In the genomic region with DNA sequence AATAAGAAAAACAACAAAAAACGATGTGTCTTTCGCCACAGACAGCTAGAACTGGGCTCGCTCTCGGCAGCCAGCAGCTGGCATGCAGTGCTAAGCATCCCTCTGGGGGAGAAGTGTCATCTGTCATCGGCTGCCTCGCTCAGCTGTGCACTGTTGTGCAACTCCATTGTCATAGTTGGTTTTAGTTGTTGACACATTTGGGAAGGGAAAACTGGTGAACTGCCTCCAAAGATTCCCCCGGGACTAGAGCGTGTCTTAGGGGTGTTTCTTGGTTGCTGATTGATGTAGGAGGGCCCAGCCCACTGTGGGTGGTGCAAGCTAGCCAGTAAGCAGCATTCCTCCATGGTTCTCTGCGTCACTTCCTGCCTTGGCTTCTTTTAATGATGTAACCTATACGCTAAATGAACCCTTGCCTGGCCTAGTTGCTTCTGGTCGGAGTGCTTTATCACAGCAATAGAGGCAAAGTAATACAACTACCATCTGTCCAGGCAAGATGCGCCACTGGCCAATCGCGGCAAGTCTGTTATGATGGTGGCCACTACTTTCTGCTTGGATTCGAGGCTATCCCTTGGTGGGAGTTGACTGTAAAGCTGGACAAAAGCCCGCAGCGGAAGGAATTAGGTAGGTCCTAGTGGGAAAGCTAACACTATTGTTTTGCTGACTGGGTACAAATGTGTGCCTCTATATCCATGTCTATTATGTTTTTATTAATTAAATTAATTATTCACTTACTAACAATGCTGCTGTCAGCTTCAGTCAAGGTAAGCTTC, we compare ENCODE assay signal across 9 mouse cellular contexts. TPM values are rescaled to one million over a fixed set of nuclear protein-coding genes. Genes with fewer than 3 reads are reported as not detected.
A peak's percentile ranks its signal among the peaks of the same experiment; 100 is the strongest.
DNase-seq lines count a peak whose midpoint lies in the region; ATAC-seq and TF ChIP-seq lines count a peak whose summit lies in the region.
"Had no signal": no experiment of that assay in that cellular context is flagged by ENCODE, and none has a peak within 500 bp of the region (broad histone marks: within the 10 kb centered on the region; RNA-seq: fewer than 3 reads in every experiment).

No protein-coding gene starts in this region.

- H3K36me3 ChIP-seq in limb, embryonic 14.5 days (ENCODE audit: control insufficient read depth, insufficient read depth, low read length), result no peaks in the 10 kb centered on the region
- H3K36me3 ChIP-seq: stomach, embryonic 15.5 days had no signal

- peak; percentile 65 for DNase-seq in adrenal gland, postnatal 10 days
- DNase-seq in adrenal gland, adult 8-10 months, result no peak
- DNase-seq in 3T3-L1 (ENCODE audit: low read depth, low spot score), result peak; percentile 61
- DNase-seq in embryo, embryonic 9.5 days (ENCODE audit: extremely low spot score), result peak; percentile 6
- DNase-seq in heart, postnatal 36 days, result peak; percentile 53 to 60
- peak; percentile 55 for DNase-seq in limb, embryonic 14.5 days (ENCODE audit: low spot score)
- peak; percentile 83 for DNase-seq in skeletal muscle tissue, adult 2 months (ENCODE audit: low read depth, low spot score)
- DNase-seq in left cerebral cortex, adult 9 months (ENCODE audit: low spot score in 2 of 2), result no peak

- H3K27me3 ChIP-seq in limb, embryonic 14.5 days (ENCODE audit: control insufficient read depth, insufficient read depth, low read length), result no peaks in the 10 kb centered on the region
- H3K27me3 ChIP-seq: stomach, embryonic 15.5 days had no signal

- peaks cover 17% of the 10 kb centered on the region for H3K4me1 ChIP-seq in limb, embryonic 14.5 days (ENCODE audit: control insufficient read depth, insufficient read depth, low read length)
- H3K4me1 ChIP-seq: stomach, embryonic 15.5 days had no signal

- WGBS in limb, embryonic 14.5 days, result 67% methylated on average over 17 of the region's 17 CpGs

- no peak overlapping the region for H3K27ac ChIP-seq in limb, embryonic 14.5 days (replicated peaks; ENCODE audit: low read depth, low read length)
- H3K27ac ChIP-seq: stomach, embryonic 15.5 days had no signal

- intact Hi-C loops in heart, postnatal 36 days (cut with DNase I), result no loop called here

- no peak overlapping the region for H3K9ac ChIP-seq in limb, embryonic 14.5 days (ENCODE audit: low read depth, low read length, severe bottlenecking)
- H3K9ac ChIP-seq: stomach, embryonic 15.5 days had no signal

- no peak overlapping the region for H3K4me2 ChIP-seq in limb, embryonic 14.5 days (replicated peaks; ENCODE audit: low read depth, low read length, severe bottlenecking)
- H3K4me2 ChIP-seq: stomach, embryonic 15.5 days had no signal

- H3K9me3 ChIP-seq in limb, embryonic 14.5 days (ENCODE audit: control insufficient read depth, low read length), result no peaks in the 10 kb centered on the region
- H3K9me3 ChIP-seq: stomach, embryonic 15.5 days had no signal

- no peak overlapping the region for H3K4me3 ChIP-seq in limb, embryonic 14.5 days (replicated peaks; ENCODE audit: low read length)
- H3K4me3 ChIP-seq: stomach, embryonic 15.5 days had no signal

- no peak for TF ChIP-seq POLR2A in limb, embryonic 14.5 days (IDR thresholded peaks at IDR 0.05; ENCODE audit: borderline replicate concordance, extremely low read depth, insufficient read depth, insufficient read length)

- ATAC-seq in limb, embryonic 14.5 days (ENCODE audit: low FRiP score, low read depth), result peak; percentile 44; the same call in 1 of the 2 replicates

RNA-seq across cellular contexts. Expression of a gene that starts 11.2 kb away (rescaled TPM):
- 100 to 1,000 TPM in 1 of 2 experiments, 10 to 100 TPM in 1; 67.1 to 118 TPM for total RNA-seq in adrenal gland, postnatal 10 days (2021)
- 10 to 100 TPM; 16.2 to 25.1 (median 20.1) TPM for total RNA-seq in adrenal gland, adult 8-10 months (2022)
- total RNA-seq in heart, postnatal 36 days (2021), result 10 to 100 TPM; 24.7 to 32.5 TPM
- polyA plus RNA-seq in limb, embryonic 14.5 days (2012; rRNA removed), result 29.7 and 31.3 TPM in 2 replicates
- polyA plus RNA-seq in limb, embryonic 14.5 days (2014; fragmentation: Nextera tagmentation; extraction: Ambion mirVana), result 35.4 and 36.2 TPM in 2 replicates

RNA-seq across cellular contexts. Expression of a gene that starts 53.0 kb away (rescaled TPM):
- 1 to 10 TPM; 3.8 to 5.2 TPM for total RNA-seq in adrenal gland, postnatal 10 days (2021)
- total RNA-seq in adrenal gland, adult 8-10 months (2022), result 1 to 10 TPM in 2 of 4 experiments, under 1 TPM in 2; 0.52 to 6.0 (median 2.5) TPM
- 1 to 10 TPM; 5.6 to 5.8 TPM for total RNA-seq in heart, postnatal 36 days (2021)
- 2.1 and 2.2 TPM in 2 replicates for polyA plus RNA-seq in limb, embryonic 14.5 days (2012; rRNA removed)
- polyA plus RNA-seq in limb, embryonic 14.5 days (2014; fragmentation: Nextera tagmentation; extraction: Ambion mirVana), result 1.4 and 2.1 TPM in 2 replicates

Comparison
In these comparisons a context has a peak if more than half of its experiments do, and no peak if none do; other contexts are left out.
1. DNase-seq: peak in adrenal gland, postnatal 10 days (single experiment), 3T3-L1 (single experiment), embryo, embryonic 9.5 days (single experiment), heart, postnatal 36 days (2 of 2), limb, embryonic 14.5 days (single experiment) and skeletal muscle tissue, adult 2 months (single experiment); none in adrenal gland, adult 8-10 months (single experiment) and left cerebral cortex, adult 9 months (0 of 2).